Mouse (Mus musculus): Measurements from ENCODE around the gene Lmf2. TPM values are rescaled to one million over a fixed set of nuclear protein-coding genes. Genes with fewer than 3 reads are reported as not detected.

The Lmf2 gene
- polyA plus RNA-seq, 1 experiment, result 33.3 TPM

DNA sequence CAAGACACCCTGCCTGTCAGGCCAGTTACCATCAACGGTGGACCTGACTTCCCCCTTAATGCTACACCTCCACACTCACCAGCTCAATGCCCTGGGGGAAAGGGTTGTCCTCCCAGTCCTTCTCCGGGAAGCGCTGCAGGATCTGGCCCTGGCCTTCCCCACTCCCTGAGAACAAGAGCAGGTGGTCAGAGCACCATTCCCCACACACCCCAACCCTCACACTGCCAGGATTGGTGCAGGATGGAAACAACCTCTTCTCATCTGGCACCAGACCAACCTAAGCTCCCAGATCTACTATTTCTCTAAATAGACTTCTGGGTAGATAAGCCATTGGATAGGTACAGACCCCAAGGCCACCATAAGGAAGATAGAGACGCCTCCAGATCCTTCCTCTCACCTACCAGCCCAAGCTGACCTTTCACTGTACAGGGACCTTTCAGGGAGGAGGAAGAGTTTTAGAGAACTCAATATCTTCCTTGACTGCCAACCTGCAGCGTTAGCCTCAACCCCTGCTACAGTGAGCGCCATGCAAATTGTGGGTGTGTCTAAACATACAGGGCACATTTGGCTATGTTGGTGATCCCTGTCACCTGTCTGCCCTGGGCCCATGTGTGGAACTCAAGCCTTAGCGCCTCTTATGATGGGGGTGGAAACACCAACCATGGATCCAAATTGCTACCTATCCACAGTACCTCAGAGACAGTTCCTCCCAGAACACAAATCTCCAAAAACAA lies 46.9 kb downstream of the Lmf2 start:
- Histone ChIP-seq H3K27ac (ENCODE audit: insufficient read depth, low read depth, low read length) (peak overlapping the region; percentile 30), H3K4me1 (ENCODE audit: control insufficient read depth, insufficient read depth, insufficient read length, low read length) (peaks cover 33% of the 10 kb centered on the region), H3K4me3 (ENCODE audit: low read depth, low read length) (no peak overlapping the region), H3K36me3 (ENCODE audit: control insufficient read depth, insufficient read depth, low read length) (peaks cover 32% of the 10 kb centered on the region), H3K27me3 (ENCODE audit: control insufficient read depth, insufficient read depth, low read length) (no peaks in the 10 kb centered on the region)
- TF ChIP-seq CTCF (IDR thresholded peaks at IDR 0.05; ENCODE audit: extremely low read depth, insufficient read length, insufficient replicate concordance, low read depth, low read length) (no peak), POLR2A (IDR thresholded peaks at IDR 0.05; ENCODE audit: low read depth, low read length) (no peak)
- 53% methylated on average over 7 of the region's 7 CpGs for WGBS

DNA sequence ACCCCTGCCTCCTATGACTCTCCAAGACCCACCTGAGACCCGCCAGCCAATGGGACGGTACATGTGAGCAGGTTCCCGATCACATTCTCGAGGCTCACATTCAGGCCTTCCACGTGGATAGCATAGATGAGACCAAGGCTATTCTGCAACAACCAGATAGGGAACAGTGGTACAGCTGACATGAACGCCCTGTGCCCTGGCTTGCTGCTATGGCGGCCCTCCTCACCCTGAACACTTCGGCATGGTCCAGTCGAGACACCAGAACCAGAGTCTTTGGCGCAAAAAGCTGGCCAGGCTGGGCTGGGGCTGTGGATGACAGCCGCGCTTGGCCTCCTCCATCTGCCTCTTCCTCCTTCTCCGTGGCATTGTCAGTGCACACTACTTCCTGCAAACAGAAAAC lies 48.0 kb downstream of the Lmf2 start:
- Histone ChIP-seq H3K27ac (ENCODE audit: insufficient read depth, low read depth, low read length) (no peak overlapping the region), H3K4me3 (ENCODE audit: low read depth, low read length) (no peak overlapping the region), H3K36me3 (ENCODE audit: control insufficient read depth, insufficient read depth, low read length) (peaks cover 43% of the 10 kb centered on the region), H3K27me3 (ENCODE audit: control insufficient read depth, insufficient read depth, low read length) (no peaks in the 10 kb centered on the region), H3K4me1 (ENCODE audit: control insufficient read depth, insufficient read depth, insufficient read length, low read length) (peaks cover 24% of the 10 kb centered on the region)
- TF ChIP-seq POLR2A (IDR thresholded peaks at IDR 0.05; ENCODE audit: low read depth, low read length) (no peak), CTCF (IDR thresholded peaks at IDR 0.05; ENCODE audit: extremely low read depth, insufficient read length, insufficient replicate concordance, low read depth, low read length) (no peak)
- 84% methylated on average over 13 of the region's 13 CpGs for WGBS

DNA sequence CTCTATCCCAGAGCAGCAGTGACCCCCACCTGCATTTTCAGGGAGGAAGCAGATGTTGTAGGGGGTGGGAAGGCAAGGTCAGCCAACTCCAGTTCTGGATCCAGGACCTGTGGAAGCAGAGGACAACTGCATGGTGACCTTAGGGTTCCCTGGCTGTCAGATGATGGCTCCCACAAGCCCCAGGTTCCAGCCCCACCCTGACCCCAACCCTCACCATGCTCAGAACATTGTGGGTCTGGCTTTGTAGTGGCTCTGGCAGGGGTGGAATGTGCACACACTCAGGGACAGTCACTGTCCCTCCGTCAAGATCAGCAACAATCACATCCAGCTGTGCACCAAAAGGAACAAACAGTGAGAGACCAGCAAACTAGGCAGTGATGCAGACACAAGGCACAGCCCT lies 49.5 kb downstream of the Lmf2 start:
- H3K4me3 ChIP-seq (ENCODE audit: low read depth, low read length), result no peak overlapping the region
- H3K36me3 ChIP-seq (ENCODE audit: control insufficient read depth, insufficient read depth, low read length), result peaks cover 58% of the 10 kb centered on the region
- WGBS, result 85% methylated on average over 1 of the region's 1 CpGs
- TF ChIP-seq POLR2A (IDR thresholded peaks at IDR 0.05; ENCODE audit: low read depth, low read length), result no peak
- TF ChIP-seq CTCF (IDR thresholded peaks at IDR 0.05; ENCODE audit: extremely low read depth, insufficient read length, insufficient replicate concordance, low read depth, low read length), result no peak
- H3K4me1 ChIP-seq (ENCODE audit: control insufficient read depth, insufficient read depth, insufficient read length, low read length), result peaks cover 24% of the 10 kb centered on the region
- H3K27ac ChIP-seq (ENCODE audit: insufficient read depth, low read depth, low read length), result no peak overlapping the region
- no peaks in the 10 kb centered on the region for H3K27me3 ChIP-seq (ENCODE audit: control insufficient read depth, insufficient read depth, low read length)

Other genes starting within 250 kb of the Lmf2 start
- 21.6 and 29.0 TPM in 2 replicates for gene Tubgcp6, start 232.5 kb downstream of the Lmf2 start, polyA plus RNA-seq (2012; rRNA removed)
- 13.2 and 19.0 TPM in 2 replicates for gene Hdac10, start 227.0 kb downstream of the Lmf2 start, polyA plus RNA-seq (2012; rRNA removed)
- gene Mapk12, start 215.0 kb downstream of the Lmf2 start, polyA plus RNA-seq (2012; rRNA removed), result 2.0 and 2.4 TPM in 2 replicates
- 2.3 and 3.2 TPM in 2 replicates for gene Mapk11, start 206.0 kb downstream of the Lmf2 start, polyA plus RNA-seq (2012; rRNA removed)
- gene Plxnb2, start 174.9 kb downstream of the Lmf2 start, polyA plus RNA-seq (2012; rRNA removed), result 213 and 376 TPM in 2 replicates
- 7.1 and 10.6 TPM in 2 replicates for gene Dennd6b, start 159.2 kb downstream of the Lmf2 start, polyA plus RNA-seq (2012; rRNA removed)
- gene Ppp6r2, start 144.1 kb downstream of the Lmf2 start, polyA plus RNA-seq (2012; rRNA removed), result 73.9 and 252 TPM in 2 replicates
- gene Sbf1, start 40.3 kb downstream of the Lmf2 start, polyA plus RNA-seq (2012; rRNA removed), result 123 and 189 TPM in 2 replicates
- gene Adm2, start 32.9 kb downstream of the Lmf2 start, polyA plus RNA-seq (2012; rRNA removed), result 0.98 and 5.4 TPM in 2 replicates
- gene Miox, start 21.3 kb downstream of the Lmf2 start, polyA plus RNA-seq (2012; rRNA removed), result 0.10 and 0.43 TPM in 2 replicates
- gene Ncaph2, start 60 bp upstream of the Lmf2 start, polyA plus RNA-seq (2012; rRNA removed), result 56.8 and 149 TPM in 2 replicates
- gene Sco2, start 18.2 kb upstream of the Lmf2 start, polyA plus RNA-seq (2012; rRNA removed), result 239 and 317 TPM in 2 replicates
- gene Tymp, start 21.4 kb upstream of the Lmf2 start, polyA plus RNA-seq (2012; rRNA removed), result 114 and 152 TPM in 2 replicates
- 46.1 and 142 TPM in 2 replicates for gene Odf3b, start 23.6 kb upstream of the Lmf2 start, polyA plus RNA-seq (2012; rRNA removed)
- 1.1 and 1.4 TPM in 2 replicates for gene Klhdc7b, start 29.3 kb upstream of the Lmf2 start, polyA plus RNA-seq (2012; rRNA removed)
- gene Syce3, start 54.8 kb upstream of the Lmf2 start, polyA plus RNA-seq (2012; rRNA removed), result 0.60 and 0.93 TPM in 2 replicates
- 1.4 and 3.4 TPM in 2 replicates for gene Cpt1b, start 70.2 kb upstream of the Lmf2 start, polyA plus RNA-seq (2012; rRNA removed)
- 0.17 and 0.76 TPM in 2 replicates for gene C730034F03Rik, start 73.9 kb upstream of the Lmf2 start, polyA plus RNA-seq (2012; rRNA removed)
- 3.0 and 5.0 TPM in 2 replicates for gene Gm44502, start 74.0 kb upstream of the Lmf2 start, polyA plus RNA-seq (2012; rRNA removed)
- gene Chkb, start 74.2 kb upstream of the Lmf2 start, polyA plus RNA-seq (2012; rRNA removed), result 45.6 and 104 TPM in 2 replicates
- gene Mapk8ip2, start 98.3 kb upstream of the Lmf2 start, polyA plus RNA-seq (2012; rRNA removed), result 0.53 and 0.65 TPM in 2 replicates
- 15.6 and 30.4 TPM in 2 replicates for gene Arsa, start 121.8 kb upstream of the Lmf2 start, polyA plus RNA-seq (2012; rRNA removed)
- 6.4 and 10.2 TPM in 2 replicates for gene Shank3, start 144.0 kb upstream of the Lmf2 start, polyA plus RNA-seq (2012; rRNA removed)
- 0.19 and 0.56 TPM in 2 replicates for gene Acr, start 212.7 kb upstream of the Lmf2 start, polyA plus RNA-seq (2012; rRNA removed)
- 2.4 and 3.1 TPM in 2 replicates for gene Rabl2, start 236.3 kb upstream of the Lmf2 start, polyA plus RNA-seq (2012; rRNA removed)

Measured in small intestine, adult 2 months (tissue).